Mouse (Mus musculus): ENCODE measurements around the gene Prkca. TPM values are rescaled to one million over a fixed set of nuclear protein-coding genes. Genes with fewer than 3 reads are reported as not detected.

The Prkca gene
- polyA plus RNA-seq, 3 experiments from 2014 or later: 16.4 to 20.1 (median 16.8) TPM

GRCm38 (mm10) chr11:108200679-108201586 lies 142.8 kb downstream of the Prkca start:
- no peak for ATAC-seq

- peak; percentile 36 for ATAC-seq
These were observed 144.2 kb downstream of the Prkca start for GRCm38 (mm10) chr11:108199429-108199985.

GRCm38 (mm10) chr11:108198592-108198991 lies 145.1 kb downstream of the Prkca start:
- ATAC-seq: no peak

- ATAC-seq: no peak
These were observed 146.1 kb downstream of the Prkca start for GRCm38 (mm10) chr11:108197427-108198218.

- ATAC-seq: no peak
These were observed 146.9 kb downstream of the Prkca start for GRCm38 (mm10) chr11:108196796-108197195.

- no peak for ATAC-seq
These were observed 153.4 kb downstream of the Prkca start for GRCm38 (mm10) chr11:108190298-108190697.

- no peak for ATAC-seq
These were observed 154.4 kb downstream of the Prkca start for GRCm38 (mm10) chr11:108189362-108189761.

GRCm38 (mm10) chr11:108182421-108182820 lies 161.3 kb downstream of the Prkca start:
- no peak for ATAC-seq

- ATAC-seq: no peak
These were observed 162.6 kb downstream of the Prkca start for GRCm38 (mm10) chr11:108181012-108181713.

- peak; percentile 77 for ATAC-seq
These were observed 164.9 kb downstream of the Prkca start for GRCm38 (mm10) chr11:108178802-108179201.

GRCm38 (mm10) chr11:108178258-108178657 lies 165.5 kb downstream of the Prkca start:
- peak; percentile 62 for ATAC-seq

GRCm38 (mm10) chr11:108176715-108177114 lies 167.0 kb downstream of the Prkca start:
- no peak for ATAC-seq

GRCm38 (mm10) chr11:108171917-108172316 lies 171.8 kb downstream of the Prkca start:
- ATAC-seq: peak; percentile 77

- peak; percentile 14 for ATAC-seq
These were observed 172.5 kb downstream of the Prkca start for GRCm38 (mm10) chr11:108171260-108171659.

GRCm38 (mm10) chr11:108170107-108170506 lies 173.6 kb downstream of the Prkca start:
- ATAC-seq: no peak

- ATAC-seq: no peak
These were observed 178.0 kb downstream of the Prkca start for GRCm38 (mm10) chr11:108165725-108166124.

- no peak for ATAC-seq
These were observed 181.1 kb downstream of the Prkca start for GRCm38 (mm10) chr11:108162639-108163038.

- ATAC-seq: no peak
These were observed 181.6 kb downstream of the Prkca start for GRCm38 (mm10) chr11:108162110-108162509.

- ATAC-seq: no peak
These were observed 183.7 kb downstream of the Prkca start for GRCm38 (mm10) chr11:108160056-108160455.

GRCm38 (mm10) chr11:108158046-108158445 lies 185.7 kb downstream of the Prkca start:
- no peak for ATAC-seq

GRCm38 (mm10) chr11:108157074-108157473 lies 186.7 kb downstream of the Prkca start:
- no peak for ATAC-seq

GRCm38 (mm10) chr11:108156107-108156506 lies 187.6 kb downstream of the Prkca start:
- ATAC-seq: no peak

Data from inflammation-experienced regulatory T-cells, adult 6 months (primary cell).